Mouse (Mus musculus) limb, embryonic 10.5 days (tissue): ENCODE measurements around the gene Pum1. TPM values are rescaled to one million over a fixed set of nuclear protein-coding genes. Genes with fewer than 3 reads are reported as not detected.

Experiments used
- DNase-seq: peaks from one replicate; pipeline ENCODE4 v3.0.0-alpha.2; 2017; ENCODE audit warnings: low spot score
- H3K27ac ChIP-seq: fragments of 300-500 bp; sonication (generic); 2 replicates; pipeline ENCODE4 v1.5.1; 2016; ENCODE audit warnings: mild to moderate bottlenecking
- H3K27me3 ChIP-seq: fragments of 300-500 bp; sonication (generic); 2 replicates; pipeline ENCODE4 v1.6.1; 2016; ENCODE audit warnings: low read depth, mild to moderate bottlenecking; ENCODE audit not compliant: poor library complexity, severe bottlenecking
- H3K36me3 ChIP-seq: fragments of 300-500 bp; sonication (generic); 2 replicates; pipeline ENCODE4 v1.6.1; 2016; ENCODE audit warnings: mild to moderate bottlenecking, moderate library complexity
- H3K4me1 ChIP-seq: fragments of 300-500 bp; sonication (generic); 2 replicates; pipeline ENCODE4 v1.6.1; 2016
- H3K4me3 ChIP-seq: fragments of 300-500 bp; sonication (generic); 2 replicates; pipeline ENCODE4 v1.5.1; 2016; ENCODE audit warnings: mild to moderate bottlenecking, moderate library complexity
- H3K9me3 ChIP-seq: fragments of 300-500 bp; sonication (generic); replicated peaks from 2 replicates; pipeline ENCODE4 v1.6.1; 2016; ENCODE audit warnings: mild to moderate bottlenecking
- WGBS: fragments of 180-500 bp; shearing (Covaris S2); methylation state at CpG from one replicate; pipeline ENCODE4 v1.1.7; 2016; 5-methylcytosine and 5-hydroxymethylcytosine counted together
- polyA plus RNA-seq: library from polyadenylated mRNA; unstranded; fragments of >200 nt; fragmentation: Nextera tagmentation; extraction: Ambion mirVana; gene quantifications from 2 replicates; pipeline ENCODE4 v1.2.1, GENCODE M21; 2016

The Pum1 gene
- polyA plus RNA-seq, 1 experiment from 2014 or later: 124 TPM

GRCm38 (mm10) chr4:130713430-130713829 lies 50.3 kb downstream of the Pum1 start:
- H3K4me3 ChIP-seq: no peak overlapping the region
- H3K27ac ChIP-seq: no peak overlapping the region
- H3K9me3 ChIP-seq: no peaks in the 10 kb centered on the region
- no peak for DNase-seq
- 84% methylated on average over 5 of the region's 5 CpGs for WGBS
- peaks cover 11% of the 10 kb centered on the region for H3K4me1 ChIP-seq
- H3K36me3 ChIP-seq: peaks cover 36% of the 10 kb centered on the region
- no peaks in the 10 kb centered on the region for H3K27me3 ChIP-seq

- Histone ChIP-seq H3K9me3 (no peaks in the 10 kb centered on the region), H3K4me3 (no peak overlapping the region), H3K4me1 (peaks cover 14% of the 10 kb centered on the region), H3K27ac (no peak overlapping the region), H3K27me3 (no peaks in the 10 kb centered on the region), H3K36me3 (peaks cover 39% of the 10 kb centered on the region)
- DNase-seq: no peak
Measured at GRCm38 (mm10) chr4:130715126-130715525, 52.0 kb downstream of the Pum1 start.

DNA sequence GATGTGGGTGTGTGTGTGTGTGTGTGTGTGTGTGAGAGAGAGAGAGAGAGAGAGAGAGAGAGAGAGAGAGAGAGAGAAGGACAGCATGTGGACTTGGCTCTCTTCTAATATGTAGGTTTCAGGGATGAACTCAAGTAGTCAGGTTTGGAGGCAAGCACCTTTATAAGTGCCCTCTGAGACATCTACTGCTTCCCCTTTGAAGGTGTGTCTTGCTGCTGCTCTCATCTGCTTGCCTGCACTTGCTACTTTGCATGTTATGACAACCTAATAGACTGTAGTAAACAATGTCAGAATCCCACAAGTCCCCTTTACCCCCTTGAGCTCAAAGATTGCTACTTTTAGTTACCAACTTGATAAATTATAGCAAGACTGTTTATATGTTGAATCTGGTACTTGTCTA lies 52.5 kb downstream of the Pum1 start:
- no peaks in the 10 kb centered on the region for H3K9me3 ChIP-seq
- no peak for DNase-seq
- no peak overlapping the region for H3K4me3 ChIP-seq
- H3K27ac ChIP-seq: no peak overlapping the region
- peaks cover 41% of the 10 kb centered on the region for H3K36me3 ChIP-seq
- no peaks in the 10 kb centered on the region for H3K27me3 ChIP-seq
- peaks cover 16% of the 10 kb centered on the region for H3K4me1 ChIP-seq

DNA sequence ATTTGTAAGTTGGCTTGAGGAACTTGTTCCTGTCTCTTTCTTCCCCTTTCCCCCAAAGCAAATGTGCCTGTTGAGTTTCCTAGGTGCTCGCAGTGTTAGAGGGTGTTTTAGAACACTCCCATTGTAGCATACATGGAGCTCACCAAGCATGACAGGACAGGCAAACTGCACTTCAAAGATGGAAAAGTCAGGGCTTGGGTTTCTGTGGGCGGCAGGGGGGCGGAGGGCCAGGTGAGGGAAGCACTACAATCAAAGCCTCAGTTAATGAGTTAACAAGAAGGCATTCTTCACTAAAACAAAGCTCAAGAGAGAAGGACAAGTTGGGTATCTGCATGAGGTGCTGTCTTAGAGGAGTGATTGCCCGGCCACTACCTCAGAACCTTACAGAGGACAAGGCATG lies 56.2 kb downstream of the Pum1 start:
- Histone ChIP-seq H3K36me3 (peaks cover 66% of the 10 kb centered on the region), H3K4me1 (peaks cover 39% of the 10 kb centered on the region), H3K27ac (no peak overlapping the region), H3K27me3 (no peaks in the 10 kb centered on the region), H3K4me3 (no peak overlapping the region), H3K9me3 (no peaks in the 10 kb centered on the region)
- 75% methylated on average over 4 of the region's 4 CpGs for WGBS
- no peak for DNase-seq

DNA sequence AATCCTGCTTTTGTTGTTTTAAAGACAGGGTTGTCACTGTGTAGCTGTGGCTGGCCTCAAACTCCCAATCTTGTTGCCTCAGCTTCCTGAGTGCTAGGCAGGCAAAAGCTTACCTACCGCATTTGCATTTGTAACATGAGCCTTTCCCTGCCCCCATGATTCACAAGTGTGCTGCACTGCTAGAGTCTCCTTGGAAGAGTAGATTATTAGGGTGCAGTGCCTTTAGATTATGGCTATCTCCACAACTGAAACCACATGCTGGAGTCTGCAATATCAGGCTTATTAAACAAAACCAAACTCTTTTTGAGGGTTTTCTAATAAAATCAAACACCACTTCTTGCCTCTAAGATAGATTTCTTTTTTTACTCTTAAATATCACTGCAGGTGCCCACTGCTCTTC lies 59.5 kb downstream of the Pum1 start:
- H3K36me3 ChIP-seq: peaks cover 93% of the 10 kb centered on the region
- H3K9me3 ChIP-seq: no peaks in the 10 kb centered on the region
- 16% methylated on average over 1 of the region's 1 CpGs for WGBS
- H3K4me1 ChIP-seq: peaks cover 28% of the 10 kb centered on the region; the same call in 1 of the 2 replicates
- H3K27ac ChIP-seq: no peak overlapping the region
- no peak overlapping the region for H3K4me3 ChIP-seq
- DNase-seq: no peak
- no peaks in the 10 kb centered on the region for H3K27me3 ChIP-seq

GRCm38 (mm10) chr4:130726118-130726517 lies 63.0 kb downstream of the Pum1 start:
- peaks cover 94% of the 10 kb centered on the region for H3K36me3 ChIP-seq
- 92% methylated on average over 3 of the region's 3 CpGs for WGBS

DNA sequence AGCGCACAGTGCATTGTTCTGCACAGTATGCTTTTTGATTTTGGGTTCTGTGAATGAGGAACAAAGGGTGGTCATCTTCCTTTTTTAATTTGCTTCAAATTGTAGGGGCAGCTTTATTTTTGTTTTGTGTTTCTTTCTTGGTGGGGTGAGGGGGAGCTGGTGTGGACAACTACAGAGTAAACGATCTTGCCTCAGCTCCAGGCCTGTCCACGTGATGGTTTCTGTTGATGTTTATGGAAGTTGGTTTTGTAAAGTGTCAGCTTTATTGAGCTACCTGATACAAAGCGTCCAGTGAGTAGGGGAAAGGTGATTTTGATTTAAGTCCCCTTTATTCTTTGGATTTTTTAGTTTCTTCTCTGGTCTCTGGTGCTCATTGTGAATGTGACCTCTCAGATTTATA lies 72.8 kb downstream of the Pum1 start:
- Histone ChIP-seq H3K9me3 (no peaks in the 10 kb centered on the region), H3K36me3 (peaks cover 49% of the 10 kb centered on the region), H3K27ac (no peak overlapping the region), H3K27me3 (no peaks in the 10 kb centered on the region), H3K4me1 (peaks cover 8% of the 10 kb centered on the region), H3K4me3 (no peak overlapping the region)
- no peak for DNase-seq
- WGBS: 81% methylated on average over 4 of the region's 4 CpGs

More at GRCm38 (mm10) chr4:130726118-130726517, 63.0 kb downstream of the Pum1 start:
- peaks cover 18% of the 10 kb centered on the region; the same call in 1 of the 2 replicates for H3K4me1 ChIP-seq
- H3K9me3 ChIP-seq: no peaks in the 10 kb centered on the region
- no peak overlapping the region for H3K27ac ChIP-seq
- no peaks in the 10 kb centered on the region for H3K27me3 ChIP-seq
- no peak for DNase-seq
- no peak overlapping the region for H3K4me3 ChIP-seq

DNA sequence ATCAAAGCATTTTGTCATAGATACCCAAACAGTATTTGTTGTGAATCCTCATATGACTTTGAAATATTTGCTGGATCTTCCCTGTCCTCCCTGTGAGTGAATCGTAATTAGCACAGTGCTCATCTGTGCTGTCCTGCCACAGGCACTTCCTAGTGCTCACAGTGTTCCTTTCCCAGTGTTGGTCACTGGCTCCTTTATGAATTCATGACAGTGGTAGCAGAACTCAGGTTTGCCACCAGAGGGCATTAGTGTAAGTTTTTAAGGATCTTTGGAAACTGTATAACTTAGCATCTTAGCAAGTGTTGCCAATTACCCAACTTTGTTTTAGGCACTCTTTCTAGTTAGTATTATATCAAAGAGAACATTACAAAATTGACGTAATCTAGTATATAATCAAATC lies 75.4 kb downstream of the Pum1 start:
- H3K36me3 ChIP-seq: peaks cover 51% of the 10 kb centered on the region
- no peaks in the 10 kb centered on the region for H3K27me3 ChIP-seq
- WGBS: 77% methylated on average over 2 of the region's 2 CpGs
- H3K27ac ChIP-seq: no peak overlapping the region
- no peaks in the 10 kb centered on the region for H3K9me3 ChIP-seq
- no peak for DNase-seq
- H3K4me3 ChIP-seq: no peak overlapping the region
- H3K4me1 ChIP-seq: no peaks in the 10 kb centered on the region

DNA sequence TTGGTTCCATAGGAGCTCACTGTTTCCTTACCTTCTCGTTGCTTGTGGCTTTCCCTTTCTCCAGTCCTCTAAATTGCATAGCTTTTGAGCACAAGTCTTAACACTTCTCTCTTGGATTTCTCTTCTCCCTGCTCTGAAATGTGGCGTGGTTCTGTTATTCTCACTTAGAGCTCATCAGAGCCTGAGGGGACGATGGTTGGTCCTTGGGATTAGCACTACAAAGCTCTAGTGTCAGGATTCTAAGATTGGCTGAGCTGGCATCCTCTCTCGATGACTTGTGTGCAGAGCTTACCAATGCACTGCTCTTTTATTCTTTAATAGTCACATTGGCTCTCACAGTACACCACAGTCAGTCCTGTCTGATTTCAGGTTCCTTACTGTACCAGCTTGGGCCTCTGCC lies 80.9 kb downstream of the Pum1 start:
- peaks cover 93% of the 10 kb centered on the region for H3K36me3 ChIP-seq
- H3K4me1 ChIP-seq: no peaks in the 10 kb centered on the region
- H3K27ac ChIP-seq: no peak overlapping the region
- no peaks in the 10 kb centered on the region for H3K27me3 ChIP-seq
- 88% methylated on average over 4 of the region's 4 CpGs for WGBS
- H3K9me3 ChIP-seq: no peaks in the 10 kb centered on the region
- H3K4me3 ChIP-seq: no peak overlapping the region
- no peak for DNase-seq

DNA sequence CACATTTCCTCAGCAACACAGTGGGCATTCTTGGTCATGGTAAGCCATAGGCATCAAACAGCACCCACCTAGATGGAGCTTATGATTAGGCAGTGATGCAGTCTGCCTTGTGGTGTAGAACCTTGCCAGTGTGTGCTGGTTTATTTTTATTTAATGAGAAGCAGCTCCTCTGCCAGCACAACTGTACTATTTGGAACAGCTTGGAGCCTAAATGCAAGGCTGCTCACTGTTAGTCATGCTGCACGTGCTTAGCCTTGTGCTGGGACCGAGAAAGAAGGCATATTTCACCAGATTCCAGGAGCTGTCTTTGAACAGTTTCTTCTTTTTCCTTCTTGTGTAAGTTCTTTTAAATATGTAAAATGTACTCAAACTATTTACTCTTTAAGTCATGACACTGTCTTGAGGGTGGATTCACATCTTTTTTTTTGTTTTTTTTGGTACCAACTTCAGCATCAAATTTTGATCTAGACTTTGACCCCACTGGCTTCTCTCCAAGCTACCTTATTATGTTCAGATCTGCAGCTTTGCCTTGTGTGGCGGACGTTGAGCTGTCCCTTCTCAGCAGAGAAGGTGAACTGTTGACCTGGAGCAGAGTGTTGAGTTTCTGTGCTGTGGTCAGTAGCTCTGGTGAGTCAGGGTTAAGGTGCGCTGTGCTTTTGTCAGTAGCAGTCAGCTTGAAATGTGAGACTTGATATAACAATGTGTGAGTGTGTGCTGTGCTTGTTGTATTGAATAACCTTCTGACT lies 82.6 kb downstream of the Pum1 start:
- H3K27me3 ChIP-seq: no peaks in the 10 kb centered on the region
- H3K27ac ChIP-seq: no peak overlapping the region
- no peaks in the 10 kb centered on the region for H3K4me1 ChIP-seq
- H3K4me3 ChIP-seq: no peak overlapping the region
- WGBS: 91% methylated on average over 5 of the region's 5 CpGs
- H3K36me3 ChIP-seq: peaks cover 100% of the 10 kb centered on the region
- no peaks in the 10 kb centered on the region for H3K9me3 ChIP-seq
- DNase-seq: no peak

DNA sequence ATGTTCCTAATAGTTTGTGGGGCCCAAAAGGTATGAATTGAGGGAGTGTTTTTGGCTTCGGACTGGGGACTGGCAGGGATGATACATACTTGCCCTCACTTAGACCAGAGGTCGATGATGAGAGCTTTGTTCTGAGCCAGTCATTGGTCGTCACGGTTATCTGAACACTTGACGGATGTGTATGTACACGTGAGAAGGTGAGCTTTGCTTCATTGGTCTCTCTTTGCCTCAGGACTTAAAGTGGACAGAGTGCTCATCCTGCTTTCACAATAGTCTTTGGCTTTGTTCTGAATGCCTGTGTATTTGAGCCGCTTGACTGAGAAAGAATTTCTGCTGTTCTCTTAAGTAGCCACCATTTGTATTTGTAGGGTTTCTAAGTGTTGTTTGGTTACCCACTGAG lies 86.4 kb downstream of the Pum1 start:
- H3K4me1 ChIP-seq: no peaks in the 10 kb centered on the region
- DNase-seq: no peak
- no peaks in the 10 kb centered on the region for H3K27me3 ChIP-seq
- no peak overlapping the region for H3K27ac ChIP-seq
- 90% methylated on average over 7 of the region's 7 CpGs for WGBS
- H3K36me3 ChIP-seq: peaks cover 100% of the 10 kb centered on the region
- H3K4me3 ChIP-seq: no peak overlapping the region
- H3K9me3 ChIP-seq: no peaks in the 10 kb centered on the region

DNA sequence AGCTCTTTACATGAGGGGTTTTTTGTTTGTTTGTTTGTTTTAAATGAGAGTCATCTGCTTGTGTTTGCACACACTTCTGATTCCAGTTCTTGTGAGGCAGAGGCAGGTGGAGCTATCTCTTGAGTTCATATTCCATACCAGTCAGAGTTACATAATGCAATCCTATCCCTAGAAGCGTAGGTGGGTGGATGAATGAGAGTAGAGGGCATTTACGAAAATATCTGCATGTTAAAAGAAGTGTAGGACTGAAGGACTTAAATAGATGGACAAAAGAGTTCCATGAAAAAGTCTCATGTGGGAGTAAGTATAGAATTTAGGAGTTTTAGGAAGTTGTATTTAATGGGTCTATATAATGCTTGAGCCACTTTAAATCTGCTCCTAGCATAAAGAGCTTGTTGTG lies 88.8 kb downstream of the Pum1 start:
- no peaks in the 10 kb centered on the region for H3K27me3 ChIP-seq
- no peak overlapping the region for H3K27ac ChIP-seq
- peaks cover 99% of the 10 kb centered on the region for H3K36me3 ChIP-seq
- 95% methylated on average over 2 of the region's 2 CpGs for WGBS
- no peaks in the 10 kb centered on the region for H3K9me3 ChIP-seq
- no peak for DNase-seq
- no peak overlapping the region for H3K4me3 ChIP-seq
- no peaks in the 10 kb centered on the region for H3K4me1 ChIP-seq

DNA sequence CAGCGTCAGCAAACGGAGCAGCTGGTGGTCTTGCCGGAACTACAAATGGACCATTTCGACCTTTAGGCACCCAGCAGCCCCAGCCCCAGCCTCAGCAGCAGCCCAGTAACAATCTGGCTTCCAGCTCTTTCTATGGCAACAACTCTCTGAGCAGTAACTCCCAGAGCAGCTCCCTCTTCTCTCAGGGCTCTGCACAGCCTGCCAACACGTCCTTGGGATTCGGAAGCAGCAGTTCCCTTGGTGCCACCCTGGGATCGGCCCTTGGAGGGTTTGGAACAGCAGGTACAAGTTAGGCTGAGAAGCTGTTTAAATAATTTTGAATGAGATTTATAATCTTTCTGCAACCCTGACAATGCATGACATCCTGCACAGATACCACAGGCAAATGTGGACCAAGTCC lies 89.5 kb downstream of the Pum1 start:
- Histone ChIP-seq H3K27me3 (no peaks in the 10 kb centered on the region), H3K4me1 (no peaks in the 10 kb centered on the region), H3K27ac (no peak overlapping the region), H3K9me3 (no peaks in the 10 kb centered on the region), H3K36me3 (peaks cover 98% of the 10 kb centered on the region), H3K4me3 (no peak overlapping the region)
- DNase-seq: no peak
- 87% methylated on average over 7 of the region's 7 CpGs for WGBS

DNA sequence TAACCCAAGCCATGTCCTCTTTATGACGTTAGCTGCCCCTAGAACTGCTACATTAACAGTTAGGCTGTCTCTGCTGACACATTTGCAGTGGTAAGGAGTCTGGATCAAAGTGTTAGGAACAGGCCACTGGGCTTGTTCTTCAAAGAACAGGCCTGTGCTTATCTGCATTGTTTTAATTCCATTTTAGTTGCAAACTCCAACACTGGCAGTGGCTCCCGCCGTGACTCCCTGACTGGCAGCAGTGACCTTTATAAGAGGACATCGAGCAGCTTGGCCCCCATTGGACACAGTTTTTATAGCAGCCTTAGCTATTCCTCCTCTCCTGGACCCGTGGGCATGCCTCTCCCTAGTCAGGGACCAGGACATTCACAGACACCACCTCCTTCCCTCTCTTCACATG lies 90.6 kb downstream of the Pum1 start:
- Histone ChIP-seq H3K27me3 (no peaks in the 10 kb centered on the region), H3K4me1 (no peaks in the 10 kb centered on the region), H3K9me3 (no peaks in the 10 kb centered on the region), H3K36me3 (peaks cover 98% of the 10 kb centered on the region), H3K27ac (no peak overlapping the region), H3K4me3 (no peak overlapping the region)
- 83% methylated on average over 5 of the region's 5 CpGs for WGBS
- DNase-seq: no peak
